Mouse (Mus musculus) heart, postnatal 10 days (tissue): ENCODE data around the gene Gm3435. TPM values are rescaled to one million over a fixed set of nuclear protein-coding genes. Genes with fewer than 3 reads are reported as not detected.
"Not testable (repeated sequence)": the region's sequence is repeated elsewhere in the genome, so short reads cannot be mapped to it uniquely, and the experiment has no call there.

Experiments
- DNase-seq, 2 experiments: peaks; one replicate each; pipeline ENCODE4 v3.0.0; 2021
- intact Hi-C: fragments of 180-260 bp; cut with DNase I; formaldehyde crosslinking; loops from one replicate; pipeline ENCODE4 v1.15.1; 2025
- total RNA-seq, 2 experiments: library from RNA; stranded (reverse); gene quantifications; 2 replicates each; pipeline ENCODE4 v1.2.3; 2021

The Gm3435 gene
- total RNA-seq: 1 to 10 TPM; 2.5 to 3.4 TPM

DNA sequence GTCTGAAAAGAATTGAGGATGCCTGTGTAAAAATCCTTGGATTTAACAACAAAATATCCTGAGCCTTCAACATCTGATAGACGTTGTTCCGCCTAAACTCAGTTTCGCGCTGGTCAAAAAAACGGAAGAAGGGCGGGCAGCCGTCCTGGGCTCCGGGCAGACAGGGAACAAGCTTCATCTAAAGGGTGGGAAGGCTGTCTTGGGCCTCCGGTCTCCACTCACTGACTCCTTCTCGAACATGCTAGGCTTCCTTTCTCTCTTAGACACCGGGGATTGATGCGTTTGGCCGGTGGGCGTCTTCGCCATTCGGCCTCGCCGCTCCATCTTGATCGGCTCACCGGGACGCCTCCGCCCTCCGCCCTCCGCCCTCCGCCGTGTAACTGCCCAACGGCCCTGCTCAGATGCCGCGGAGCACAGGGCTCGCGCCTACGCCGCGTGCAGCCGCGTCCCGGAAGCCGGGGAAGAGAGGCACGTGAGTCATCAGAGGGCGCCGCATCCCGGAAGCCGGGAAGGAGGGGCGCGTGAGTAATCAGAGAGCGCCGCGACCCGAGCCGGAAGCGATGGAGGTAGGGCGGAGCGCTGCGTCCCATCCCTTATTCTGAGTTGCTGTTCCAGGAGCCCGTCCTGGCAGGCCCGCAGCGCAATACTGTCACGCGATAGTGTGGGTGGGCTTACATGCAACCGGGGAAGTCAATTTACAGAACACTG, at the start of gene Gm3435:
Gm3435 (plus strand) TSS at position 471 of the 708 bp plus-strand sequence.
- DNase-seq: not testable (repeated sequence)

DNA sequence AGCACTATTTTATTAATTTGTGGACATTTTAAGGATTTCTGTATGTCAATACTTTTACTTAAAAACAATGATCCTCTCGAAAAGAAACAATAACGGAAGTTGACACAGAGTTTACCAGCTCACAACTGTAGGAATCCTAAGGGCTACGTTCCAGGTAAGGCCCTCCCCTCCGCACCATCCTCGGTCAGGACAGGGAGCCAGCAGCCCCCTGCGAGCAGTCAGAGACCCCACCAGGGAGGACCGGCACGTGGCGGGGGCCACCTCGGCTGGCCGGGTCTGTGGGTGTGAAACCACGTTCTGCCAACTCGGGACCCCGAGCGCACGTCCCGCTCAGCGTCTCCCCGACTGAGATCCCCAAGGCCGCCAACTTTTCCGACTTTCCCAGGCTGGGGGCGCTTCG, 49.5 kb upstream of the Gm3435 start:
- intact Hi-C loops: no loop called here
- DNase-seq: peak; percentile 26 to 42

More for the DNA sequence above, at the start of gene Gm3435:
- intact Hi-C loops: not testable (repeated sequence)

DNA sequence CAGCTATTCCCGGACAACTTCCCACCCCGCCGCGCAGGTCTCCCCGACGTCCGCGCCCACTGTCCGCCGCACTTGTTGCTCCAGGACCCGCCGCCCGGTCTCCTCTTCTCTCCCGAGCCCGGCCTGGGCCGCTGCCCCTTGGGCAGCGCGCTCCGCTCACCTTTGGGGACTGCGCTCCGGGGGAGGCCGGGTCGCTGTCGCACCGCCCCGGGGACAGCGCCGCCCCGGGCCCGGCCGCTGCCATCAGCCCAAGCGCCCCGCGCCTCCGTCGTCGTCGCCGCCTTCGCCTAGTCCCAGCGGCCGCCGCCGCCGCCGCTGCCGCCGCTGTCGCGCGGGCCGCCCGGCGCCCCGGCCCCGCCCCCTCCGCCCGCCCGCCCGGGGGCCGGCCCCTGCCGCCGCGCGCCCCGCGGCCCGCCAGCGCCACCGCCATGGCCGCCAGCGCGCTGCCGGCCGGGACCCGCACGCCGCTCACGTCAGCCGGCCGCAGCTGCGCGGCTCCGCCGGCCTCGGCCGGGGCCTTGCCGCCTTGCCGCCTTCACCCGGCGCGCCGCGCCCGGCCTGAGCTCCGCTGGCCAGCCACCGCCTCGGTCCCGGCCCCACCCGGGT, 48.9 kb upstream of the Gm3435 start, which contains the start of gene Phf10:
Phf10 (minus strand) TSS at position 323 of the 606 bp plus-strand sequence.
- DNase-seq: peak; percentile 59 to 64
- intact Hi-C loops: not testable (repeated sequence)

DNA sequence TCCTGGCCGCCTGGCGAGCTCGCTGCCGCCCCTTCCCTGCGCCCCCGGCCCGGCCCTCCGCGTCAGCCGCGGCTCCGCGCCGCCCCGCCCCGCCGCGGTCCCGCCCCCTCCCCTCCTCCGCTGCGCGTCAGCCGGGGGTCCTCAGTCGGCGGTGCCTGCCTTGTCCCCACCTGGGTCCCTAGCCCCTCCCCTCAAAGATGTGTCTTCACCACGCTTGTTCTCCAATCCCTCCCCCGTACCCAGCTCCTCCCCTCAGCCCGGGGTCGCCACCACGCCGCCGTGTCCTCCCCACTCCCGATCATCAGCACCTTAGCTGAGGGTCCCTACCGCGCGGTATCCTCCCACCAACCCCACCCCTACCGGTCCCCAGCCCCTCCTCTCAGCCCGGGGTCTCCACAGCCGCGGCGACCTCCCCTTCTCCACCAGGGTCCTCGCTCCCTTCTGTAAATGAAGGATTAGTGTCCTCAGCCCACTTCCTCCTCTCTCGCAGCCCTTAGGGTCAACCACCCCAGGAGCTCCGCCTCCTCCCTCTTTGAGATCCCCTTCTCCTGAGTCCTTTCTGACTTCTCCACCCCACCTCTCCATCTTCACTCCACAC, 48.3 kb upstream of the Gm3435 start:
- DNase-seq, intact Hi-C loops: not testable (repeated sequence)

DNA sequence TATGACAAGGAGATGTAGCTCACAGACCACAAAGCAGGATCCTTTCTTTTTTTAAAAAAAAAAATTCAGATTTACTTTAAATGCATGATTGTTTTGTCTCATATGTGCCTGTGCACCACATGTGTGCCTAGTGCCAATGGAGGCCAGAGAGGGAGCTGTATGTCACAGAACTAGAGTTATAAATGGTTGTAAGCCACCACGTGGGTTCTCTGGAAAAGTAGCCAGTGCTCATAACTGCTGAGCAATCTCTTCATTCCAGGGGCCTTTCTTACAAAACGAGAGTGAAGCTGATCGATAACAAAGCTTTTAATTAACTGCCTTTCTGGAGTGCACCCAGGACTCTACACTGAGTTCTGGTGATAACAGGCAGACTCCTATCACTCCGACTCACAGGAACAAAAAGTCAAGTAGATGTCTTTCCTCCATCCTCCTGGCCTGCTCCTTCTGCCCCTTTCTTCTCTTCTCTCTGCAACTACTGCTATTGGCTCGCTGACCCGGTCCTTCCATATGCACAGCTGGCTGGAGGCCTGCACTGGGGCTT, 41.5 kb upstream of the Gm3435 start:
- DNase-seq, intact Hi-C loops: not testable (repeated sequence)

DNA sequence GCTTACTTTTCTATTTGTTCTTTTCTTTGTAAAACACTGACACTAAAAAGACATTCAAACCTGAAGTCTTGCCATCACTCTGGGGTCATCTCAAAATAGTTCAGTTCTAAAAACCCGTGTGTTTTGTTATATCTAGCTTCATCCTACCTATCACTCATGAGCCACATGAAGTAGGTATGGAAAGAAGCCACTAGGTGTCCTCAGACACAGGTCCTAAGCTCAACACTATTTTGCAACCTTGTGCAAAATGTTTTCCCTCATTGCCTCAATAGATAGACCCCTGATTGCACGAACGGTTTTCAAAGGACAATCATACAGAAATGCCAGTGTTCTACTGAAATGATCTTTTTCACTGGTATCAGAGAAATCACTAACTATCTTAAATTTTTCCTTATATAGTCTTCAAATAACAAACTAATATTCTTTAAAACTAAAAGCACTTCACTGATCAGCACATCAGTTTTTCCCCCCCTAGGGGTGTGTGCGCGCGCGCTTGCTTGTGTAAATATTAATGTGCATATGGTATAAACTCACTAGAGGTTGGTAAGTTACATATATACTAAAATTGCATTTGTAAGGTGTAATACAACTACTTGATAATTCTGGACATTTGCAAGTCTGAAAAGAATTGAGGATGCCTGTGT, 32.1 kb upstream of the Gm3435 start:
- DNase-seq, intact Hi-C loops: not testable (repeated sequence)

DNA sequence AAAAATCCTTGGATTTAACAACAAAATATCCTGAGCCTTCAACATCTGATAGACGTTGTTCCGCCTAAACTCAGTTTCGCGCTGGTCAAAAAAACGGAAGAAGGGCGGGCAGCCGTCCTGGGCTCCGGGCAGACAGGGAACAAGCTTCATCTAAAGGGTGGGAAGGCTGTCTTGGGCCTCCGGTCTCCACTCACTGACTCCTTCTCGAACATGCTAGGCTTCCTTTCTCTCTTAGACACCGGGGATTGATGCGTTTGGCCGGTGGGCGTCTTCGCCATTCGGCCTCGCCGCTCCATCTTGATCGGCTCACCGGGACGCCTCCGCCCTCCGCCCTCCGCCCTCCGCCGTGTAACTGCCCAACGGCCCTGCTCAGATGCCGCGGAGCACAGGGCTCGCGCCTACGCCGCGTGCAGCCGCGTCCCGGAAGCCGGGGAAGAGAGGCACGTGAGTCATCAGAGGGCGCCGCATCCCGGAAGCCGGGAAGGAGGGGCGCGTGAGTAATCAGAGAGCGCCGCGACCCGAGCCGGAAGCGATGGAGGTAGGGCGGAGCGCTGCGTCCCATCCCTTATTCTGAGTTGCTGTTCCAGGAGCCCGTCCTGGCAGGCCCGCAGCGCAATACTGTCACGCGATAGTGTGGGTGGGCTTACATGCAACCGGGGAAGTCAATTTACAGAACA, 31.5 kb upstream of the Gm3435 start, which contains the start of the genes 9030025P20Rik and Gm3417:
9030025P20Rik (plus strand) TSS at position 107 of the 677 bp plus-strand sequence.
Gm3417 (minus strand) TSS at position 429 of the 677 bp plus-strand sequence.
- not testable (repeated sequence) for DNase-seq

DNA sequence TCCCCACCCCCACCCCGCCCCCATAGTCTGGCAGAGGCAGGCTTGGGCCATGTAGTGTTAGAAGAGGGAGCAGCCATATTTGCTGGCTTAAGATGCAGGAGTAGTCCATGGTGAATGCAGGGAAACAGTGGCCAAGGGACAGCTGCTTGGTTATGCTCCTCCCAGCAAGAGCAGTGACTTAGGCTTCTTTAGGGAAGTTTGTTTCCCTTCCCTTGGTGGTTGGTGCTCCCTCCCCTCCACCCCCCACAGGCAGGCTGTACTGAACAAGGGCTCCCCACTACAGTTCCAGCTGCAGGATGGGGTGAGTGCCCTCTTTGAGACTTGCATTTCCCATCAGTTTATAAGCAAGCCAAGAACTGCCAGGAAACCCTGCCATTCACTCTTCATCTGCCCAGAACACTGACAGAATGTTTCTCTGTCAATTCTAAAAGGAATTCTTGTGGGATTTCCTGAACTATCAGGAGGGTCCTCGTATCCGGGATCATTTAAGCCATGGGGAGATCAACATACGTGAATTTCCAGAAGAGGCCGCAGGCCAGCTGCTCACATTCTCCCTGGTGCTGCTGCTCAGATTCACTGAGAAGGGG, 19.8 kb upstream of the Gm3435 start:
- intact Hi-C loops: not testable (repeated sequence)
- peak in 1 of 2 experiments; percentile 5 for DNase-seq

More for the DNA sequence above, 31.5 kb upstream of the Gm3435 start, which contains the start of the genes 9030025P20Rik and Gm3417:
- intact Hi-C loops: not testable (repeated sequence)

DNA sequence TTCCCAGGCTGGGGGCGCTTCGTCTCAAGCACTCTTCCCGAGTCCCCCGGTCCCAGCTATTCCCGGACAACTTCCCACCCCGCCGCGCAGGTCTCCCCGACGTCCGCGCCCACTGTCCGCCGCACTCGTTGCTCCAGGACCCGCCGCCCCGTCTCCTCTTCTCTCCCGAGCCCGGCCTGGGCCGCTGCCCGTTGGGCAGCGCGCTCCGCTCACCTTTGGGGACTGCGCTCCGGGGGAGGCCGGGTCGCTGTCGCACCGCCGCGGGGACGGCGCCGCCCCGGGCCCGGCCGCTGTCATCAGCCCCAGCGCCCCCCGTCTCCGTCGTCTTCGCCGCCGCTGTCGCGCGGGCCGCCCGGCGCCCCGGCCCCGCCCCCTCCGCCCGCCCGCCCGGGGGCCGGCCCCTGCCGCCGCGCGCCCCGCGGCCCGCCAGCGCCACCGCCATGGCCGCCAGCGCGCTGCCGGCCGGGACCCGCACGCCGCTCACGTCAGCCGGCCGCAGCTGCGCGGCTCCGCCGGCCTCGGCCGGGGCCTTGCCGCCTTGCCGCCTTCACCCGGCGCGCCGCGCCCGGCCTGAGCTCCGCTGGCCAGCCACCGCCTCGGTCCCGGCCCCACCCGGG, 17.3 kb upstream of the Gm3435 start:
- intact Hi-C loops, DNase-seq: not testable (repeated sequence)

DNA sequence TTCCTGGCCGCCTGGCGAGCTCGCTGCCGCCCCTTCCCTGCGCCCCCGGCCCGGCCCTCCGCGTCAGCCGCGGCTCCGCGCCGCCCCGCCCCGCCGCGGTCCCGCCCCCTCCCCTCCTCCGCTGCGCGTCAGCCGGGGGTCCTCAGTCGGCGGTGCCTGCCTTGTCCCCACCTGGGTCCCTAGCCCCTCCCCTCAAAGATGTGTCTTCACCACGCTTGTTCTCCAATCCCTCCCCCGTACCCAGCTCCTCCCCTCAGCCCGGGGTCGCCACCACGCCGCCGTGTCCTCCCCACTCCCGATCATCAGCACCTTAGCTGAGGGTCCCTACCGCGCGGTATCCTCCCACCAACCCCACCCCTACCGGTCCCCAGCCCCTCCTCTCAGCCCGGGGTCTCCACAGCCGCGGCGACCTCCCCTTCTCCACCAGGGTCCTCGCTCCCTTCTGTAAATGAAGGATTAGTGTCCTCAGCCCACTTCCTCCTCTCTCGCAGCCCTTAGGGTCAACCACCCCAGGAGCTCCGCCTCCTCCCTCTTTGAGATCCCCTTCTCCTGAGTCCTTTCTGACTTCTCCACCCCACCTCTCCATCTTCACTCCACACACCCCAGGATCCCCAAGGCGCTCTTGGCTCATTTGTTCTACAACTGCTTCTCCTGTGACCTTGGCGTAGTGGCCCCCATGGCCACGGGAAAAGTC, 16.7 kb upstream of the Gm3435 start:
- intact Hi-C loops, DNase-seq: not testable (repeated sequence)

DNA sequence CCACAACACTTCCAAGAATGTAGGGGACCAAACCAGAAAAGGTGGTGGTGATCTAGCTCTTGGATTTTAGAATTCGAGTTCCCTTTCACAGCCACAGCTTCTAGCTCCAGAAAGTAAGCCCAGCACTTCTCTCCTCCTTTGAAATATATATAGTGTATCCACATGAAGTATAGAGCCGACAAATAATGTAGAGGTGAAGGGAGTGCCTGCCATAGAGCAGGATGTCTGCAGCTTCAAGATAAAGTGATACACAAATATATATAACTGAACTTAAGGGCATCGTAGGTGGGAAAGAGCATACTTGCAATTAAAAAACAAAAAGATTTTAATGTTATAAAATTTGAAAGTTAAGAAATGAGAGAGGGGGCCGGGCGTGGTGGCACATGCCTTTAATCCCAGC, 15.8 kb upstream of the Gm3435 start:
- DNase-seq, intact Hi-C loops: not testable (repeated sequence)

DNA sequence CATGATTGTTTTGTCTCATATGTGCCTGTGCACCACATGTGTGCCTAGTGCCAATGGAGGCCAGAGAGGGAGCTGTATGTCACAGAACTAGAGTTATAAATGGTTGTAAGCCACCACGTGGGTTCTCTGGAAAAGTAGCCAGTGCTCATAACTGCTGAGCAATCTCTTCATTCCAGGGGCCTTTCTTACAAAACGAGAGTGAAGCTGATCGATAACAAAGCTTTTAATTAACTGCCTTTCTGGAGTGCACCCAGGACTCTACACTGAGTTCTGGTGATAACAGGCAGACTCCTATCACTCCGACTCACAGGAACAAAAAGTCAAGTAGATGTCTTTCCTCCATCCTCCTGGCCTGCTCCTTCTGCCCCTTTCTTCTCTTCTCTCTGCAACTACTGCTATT, 9.9 kb upstream of the Gm3435 start:
- intact Hi-C loops, DNase-seq: not testable (repeated sequence)

DNA sequence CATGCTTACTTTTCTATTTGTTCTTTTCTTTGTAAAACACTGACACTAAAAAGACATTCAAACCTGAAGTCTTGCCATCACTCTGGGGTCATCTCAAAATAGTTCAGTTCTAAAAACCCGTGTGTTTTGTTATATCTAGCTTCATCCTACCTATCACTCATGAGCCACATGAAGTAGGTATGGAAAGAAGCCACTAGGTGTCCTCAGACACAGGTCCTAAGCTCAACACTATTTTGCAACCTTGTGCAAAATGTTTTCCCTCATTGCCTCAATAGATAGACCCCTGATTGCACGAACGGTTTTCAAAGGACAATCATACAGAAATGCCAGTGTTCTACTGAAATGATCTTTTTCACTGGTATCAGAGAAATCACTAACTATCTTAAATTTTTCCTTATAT, 888 bp upstream of the Gm3435 start:
- intact Hi-C loops, DNase-seq: not testable (repeated sequence)

DNA sequence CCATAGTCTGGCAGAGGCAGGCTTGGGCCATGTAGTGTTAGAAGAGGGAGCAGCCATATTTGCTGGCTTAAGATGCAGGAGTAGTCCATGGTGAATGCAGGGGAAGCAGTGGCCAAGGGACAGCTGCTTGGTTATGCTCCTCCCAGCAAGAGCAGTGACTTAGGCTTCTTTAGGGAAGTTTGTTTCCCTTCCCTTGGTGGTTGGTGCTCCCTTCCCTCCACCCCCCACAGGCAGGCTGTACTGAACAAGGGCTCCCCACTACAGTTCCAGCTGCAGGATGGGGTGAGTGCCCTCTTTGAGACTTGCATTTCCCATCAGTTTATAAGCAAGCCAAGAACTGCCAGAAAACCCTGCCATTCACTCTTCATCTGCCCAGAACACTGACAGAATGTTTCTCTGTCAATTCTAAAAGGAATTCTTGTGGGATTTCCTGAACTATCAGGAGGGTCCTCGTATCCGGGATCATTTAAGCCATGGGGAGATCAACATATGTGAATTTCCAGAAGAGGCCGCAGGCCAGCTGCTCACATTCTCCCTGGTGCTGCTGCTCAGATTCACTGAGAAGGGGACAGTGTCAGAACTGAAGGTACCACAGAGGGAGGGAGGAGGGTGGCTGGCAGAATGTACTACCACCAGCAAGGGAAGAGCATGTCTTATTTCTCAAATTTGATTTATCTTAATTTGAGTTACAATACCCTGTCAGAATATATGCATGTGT, 11.7 kb downstream of the Gm3435 start:
- peak; percentile 27 to 47 for DNase-seq
- intact Hi-C loops: not testable (repeated sequence)

DNA sequence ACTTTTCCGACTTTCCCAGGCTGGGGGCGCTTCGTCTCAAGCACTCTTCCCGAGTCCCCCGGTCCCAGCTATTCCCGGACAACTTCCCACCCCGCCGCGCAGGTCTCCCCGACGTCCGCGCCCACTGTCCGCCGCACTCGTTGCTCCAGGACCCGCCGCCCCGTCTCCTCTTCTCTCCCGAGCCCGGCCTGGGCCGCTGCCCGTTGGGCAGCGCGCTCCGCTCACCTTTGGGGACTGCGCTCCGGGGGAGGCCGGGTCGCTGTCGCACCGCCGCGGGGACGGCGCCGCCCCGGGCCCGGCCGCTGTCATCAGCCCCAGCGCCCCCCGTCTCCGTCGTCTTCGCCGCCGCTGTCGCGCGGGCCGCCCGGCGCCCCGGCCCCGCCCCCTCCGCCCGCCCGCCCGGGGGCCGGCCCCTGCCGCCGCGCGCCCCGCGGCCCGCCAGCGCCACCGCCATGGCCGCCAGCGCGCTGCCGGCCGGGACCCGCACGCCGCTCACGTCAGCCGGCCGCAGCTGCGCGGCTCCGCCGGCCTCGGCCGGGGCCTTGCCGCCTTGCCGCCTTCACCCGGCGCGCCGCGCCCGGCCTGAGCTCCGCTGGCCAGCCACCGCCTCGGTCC, 14.0 kb downstream of the Gm3435 start:
- DNase-seq, intact Hi-C loops: not testable (repeated sequence)

DNA sequence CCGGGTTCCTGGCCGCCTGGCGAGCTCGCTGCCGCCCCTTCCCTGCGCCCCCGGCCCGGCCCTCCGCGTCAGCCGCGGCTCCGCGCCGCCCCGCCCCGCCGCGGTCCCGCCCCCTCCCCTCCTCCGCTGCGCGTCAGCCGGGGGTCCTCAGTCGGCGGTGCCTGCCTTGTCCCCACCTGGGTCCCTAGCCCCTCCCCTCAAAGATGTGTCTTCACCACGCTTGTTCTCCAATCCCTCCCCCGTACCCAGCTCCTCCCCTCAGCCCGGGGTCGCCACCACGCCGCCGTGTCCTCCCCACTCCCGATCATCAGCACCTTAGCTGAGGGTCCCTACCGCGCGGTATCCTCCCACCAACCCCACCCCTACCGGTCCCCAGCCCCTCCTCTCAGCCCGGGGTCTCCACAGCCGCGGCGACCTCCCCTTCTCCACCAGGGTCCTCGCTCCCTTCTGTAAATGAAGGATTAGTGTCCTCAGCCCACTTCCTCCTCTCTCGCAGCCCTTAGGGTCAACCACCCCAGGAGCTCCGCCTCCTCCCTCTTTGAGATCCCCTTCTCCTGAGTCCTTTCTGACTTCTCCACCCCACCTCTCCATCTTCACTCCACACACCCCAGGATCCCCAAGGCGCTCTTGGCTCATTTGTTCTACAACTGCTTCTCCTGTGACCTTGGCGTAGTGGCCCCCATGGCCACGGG, 14.7 kb downstream of the Gm3435 start:
- DNase-seq, intact Hi-C loops: not testable (repeated sequence)

DNA sequence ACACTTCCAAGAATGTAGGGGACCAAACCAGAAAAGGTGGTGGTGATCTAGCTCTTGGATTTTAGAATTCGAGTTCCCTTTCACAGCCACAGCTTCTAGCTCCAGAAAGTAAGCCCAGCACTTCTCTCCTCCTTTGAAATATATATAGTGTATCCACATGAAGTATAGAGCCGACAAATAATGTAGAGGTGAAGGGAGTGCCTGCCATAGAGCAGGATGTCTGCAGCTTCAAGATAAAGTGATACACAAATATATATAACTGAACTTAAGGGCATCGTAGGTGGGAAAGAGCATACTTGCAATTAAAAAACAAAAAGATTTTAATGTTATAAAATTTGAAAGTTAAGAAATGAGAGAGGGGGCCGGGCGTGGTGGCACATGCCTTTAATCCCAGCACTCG, 15.5 kb downstream of the Gm3435 start:
- intact Hi-C loops, DNase-seq: not testable (repeated sequence)
